Mouse (Mus musculus): ENCODE results near the gene Smbd1.

Smbd1 gene

GRCm38 (mm10) chr16:32810321-32810720 lies at the start of gene Smbd1:
Gene Smbd1 (minus strand): TSS chr16:32810477.
- no peak for TF ChIP-seq GATA4 (IDR thresholded peaks at IDR 0.05; ENCODE audit: insufficient replicate concordance, low read length)

- no peak for TF ChIP-seq GATA4 (IDR thresholded peaks at IDR 0.05; ENCODE audit: insufficient replicate concordance, low read length)
Measured at GRCm38 (mm10) chr16:32858771-32859636, 48.7 kb upstream of the Smbd1 start.

- TF ChIP-seq GATA4 (IDR thresholded peaks at IDR 0.05; ENCODE audit: insufficient replicate concordance, low read length): no peak
Measured at GRCm38 (mm10) chr16:32858356-32858755, 48.1 kb upstream of the Smbd1 start.

GRCm38 (mm10) chr16:32856751-32857150 lies 46.5 kb upstream of the Smbd1 start:
- no peak for TF ChIP-seq GATA4 (IDR thresholded peaks at IDR 0.05; ENCODE audit: insufficient replicate concordance, low read length)

DNA sequence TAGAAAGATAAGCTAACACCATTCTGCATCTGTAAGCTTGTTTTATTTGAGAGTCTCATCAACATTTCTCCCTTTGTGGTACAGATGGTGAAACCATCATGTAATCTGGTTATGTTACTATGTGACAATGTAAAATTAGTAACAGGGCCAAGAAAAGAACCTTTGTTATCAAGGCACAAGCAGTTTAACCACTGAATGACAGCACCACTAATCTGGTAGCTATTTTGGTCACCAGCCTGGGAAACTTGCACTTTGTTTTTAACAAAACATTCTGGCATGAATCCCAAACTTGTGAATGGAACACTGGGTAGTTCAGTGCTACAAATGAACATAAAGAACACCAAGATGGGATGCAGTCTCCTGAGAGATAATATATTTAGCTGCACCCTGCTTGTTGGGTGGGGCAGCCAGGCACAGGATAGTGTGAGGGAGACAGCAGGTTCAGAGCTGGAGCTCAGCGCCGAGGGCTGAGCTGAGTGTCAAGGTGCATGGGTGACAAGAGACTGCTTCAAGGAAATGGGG lies 43.8 kb upstream of the Smbd1 start:
- no peak for TF ChIP-seq GATA4 (IDR thresholded peaks at IDR 0.05; ENCODE audit: insufficient replicate concordance, low read length)

DNA sequence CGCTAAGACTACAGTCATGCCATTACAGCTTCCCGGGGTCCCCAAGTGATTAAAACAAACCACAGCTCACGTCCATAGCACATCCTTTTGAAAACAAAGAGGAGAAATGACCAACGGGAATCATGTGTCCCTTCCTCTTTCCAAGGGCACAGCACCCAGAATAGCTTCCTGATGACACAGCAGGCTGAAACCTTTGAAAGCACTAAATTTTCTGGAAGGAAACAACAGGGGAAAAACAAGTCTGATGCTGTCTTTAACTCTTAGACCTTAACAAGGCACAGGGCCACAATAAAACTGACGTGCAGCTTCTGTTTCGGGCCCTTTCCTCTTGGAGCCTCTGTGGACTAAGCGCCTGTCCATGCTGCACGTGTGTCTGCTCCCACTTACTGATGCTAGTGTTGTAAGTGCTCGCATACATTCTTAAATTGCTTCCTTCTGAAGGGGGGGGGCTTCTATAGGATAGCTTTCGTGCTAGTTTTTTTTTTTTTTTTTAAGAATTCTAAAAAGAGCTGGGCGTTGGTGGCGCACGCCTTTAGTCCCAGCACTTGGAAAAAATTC lies 43.3 kb upstream of the Smbd1 start:
- no peak for TF ChIP-seq GATA4 (IDR thresholded peaks at IDR 0.05; ENCODE audit: insufficient replicate concordance, low read length)

DNA sequence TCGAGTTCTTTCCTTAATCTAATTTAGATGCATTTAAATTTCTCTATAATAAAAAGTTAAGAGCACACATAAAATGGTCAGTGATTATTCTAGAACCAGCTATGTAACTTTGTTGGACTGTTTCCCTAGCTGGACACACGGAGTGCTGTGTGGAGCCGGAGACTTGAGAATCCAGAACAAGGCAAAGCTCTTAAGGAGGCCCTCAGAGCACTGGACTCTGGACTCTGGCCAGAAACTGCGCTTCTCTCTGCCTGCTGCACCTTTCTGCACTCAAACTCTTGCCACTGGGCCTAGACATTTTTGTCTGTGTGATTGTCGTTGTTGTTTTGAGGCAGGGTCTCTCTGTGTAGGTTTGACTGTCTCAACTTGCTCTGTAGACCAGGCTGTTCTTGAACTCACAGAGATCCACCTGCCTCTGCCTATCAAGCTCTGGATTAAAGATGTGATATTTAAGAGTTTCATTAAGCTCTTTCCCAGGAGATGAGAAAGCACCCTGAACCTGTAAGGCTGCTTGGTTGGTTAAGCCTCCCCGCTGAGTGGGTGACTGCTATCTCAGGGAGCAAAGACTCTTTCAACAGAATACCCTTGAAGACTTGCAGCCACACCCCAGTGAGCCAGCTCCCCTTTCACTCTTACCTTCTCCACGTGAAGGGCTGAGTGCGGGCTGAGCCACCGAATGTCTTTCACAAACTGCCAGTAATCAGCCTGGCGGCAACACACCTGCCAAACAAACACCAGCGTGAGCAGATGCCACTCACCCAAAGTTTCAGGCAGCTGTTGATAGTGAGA lies 39.0 kb upstream of the Smbd1 start:
- no peak for TF ChIP-seq GATA4 (IDR thresholded peaks at IDR 0.05; ENCODE audit: insufficient replicate concordance, low read length)

GRCm38 (mm10) chr16:32847103-32847502 lies 36.8 kb upstream of the Smbd1 start:
- no peak for TF ChIP-seq GATA4 (IDR thresholded peaks at IDR 0.05; ENCODE audit: insufficient replicate concordance, low read length)

DNA sequence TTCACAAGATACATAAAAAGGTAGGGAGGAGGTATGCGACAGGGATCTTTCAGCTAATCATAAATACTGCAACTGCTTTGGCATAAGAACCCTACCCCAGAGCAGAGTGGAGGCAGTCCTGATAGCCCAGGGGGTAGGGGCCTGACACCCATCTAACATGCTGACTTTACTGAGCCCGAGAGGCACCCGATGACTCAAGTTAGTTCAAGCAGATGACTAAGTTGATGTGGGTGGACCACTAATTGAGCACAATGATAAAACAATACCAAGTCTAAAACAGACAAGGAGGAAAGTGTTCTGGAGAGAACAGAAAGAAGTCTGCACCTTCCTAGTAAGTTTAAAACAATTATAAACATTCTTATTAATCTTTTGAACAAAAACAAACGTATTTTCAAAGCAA lies 21.2 kb upstream of the Smbd1 start:
- no peak for TF ChIP-seq GATA4 (IDR thresholded peaks at IDR 0.05; ENCODE audit: insufficient replicate concordance, low read length)

GRCm38 (mm10) chr16:32829104-32829503 lies 18.8 kb upstream of the Smbd1 start:
- no peak for TF ChIP-seq GATA4 (IDR thresholded peaks at IDR 0.05; ENCODE audit: insufficient replicate concordance, low read length)

DNA sequence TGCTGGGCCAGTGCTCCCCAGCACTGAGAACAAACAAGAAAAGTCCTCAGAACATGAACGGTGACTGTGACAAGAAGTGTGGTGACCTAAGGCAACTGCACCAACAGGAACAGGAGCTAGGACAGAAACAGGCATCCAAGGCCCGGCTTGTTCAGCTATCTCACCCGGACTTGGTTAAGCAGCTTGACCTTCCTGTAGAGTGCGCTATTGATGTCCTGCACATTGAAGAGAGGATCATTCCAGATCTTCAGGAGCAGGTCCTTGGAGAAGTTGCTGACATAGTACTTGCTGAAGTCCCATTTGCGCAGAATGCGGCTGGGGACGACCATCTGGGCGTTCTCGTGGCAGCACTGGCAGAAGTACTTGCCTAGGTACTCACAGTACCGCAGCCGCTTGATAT lies 16.2 kb upstream of the Smbd1 start:
- TF ChIP-seq GATA4 (IDR thresholded peaks at IDR 0.05; ENCODE audit: insufficient replicate concordance, low read length): no peak

DNA sequence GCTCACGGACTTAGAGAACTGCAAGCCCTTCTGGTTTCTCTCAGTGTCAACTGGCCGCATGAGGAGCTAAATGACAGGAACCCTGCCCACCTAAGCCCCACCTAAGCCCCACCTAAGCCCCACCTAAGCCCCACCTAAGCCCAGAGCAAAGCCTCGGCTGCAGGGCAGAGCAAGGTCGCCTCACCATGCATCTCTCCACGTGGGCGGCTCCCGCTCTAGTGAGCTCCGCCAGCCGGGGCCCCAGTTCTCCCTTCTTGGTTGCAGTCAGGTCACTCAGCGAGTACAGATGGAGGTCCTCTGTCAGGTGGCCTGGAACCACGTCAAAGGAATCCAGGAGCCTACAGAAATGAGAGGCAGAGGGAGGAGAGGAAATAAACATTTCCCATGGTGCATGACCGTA lies 15.1 kb upstream of the Smbd1 start:
- TF ChIP-seq GATA4 (IDR thresholded peaks at IDR 0.05; ENCODE audit: insufficient replicate concordance, low read length): no peak

- no peak for TF ChIP-seq GATA4 (IDR thresholded peaks at IDR 0.05; ENCODE audit: insufficient replicate concordance, low read length)
Measured at GRCm38 (mm10) chr16:32824061-32824460, 13.8 kb upstream of the Smbd1 start.

DNA sequence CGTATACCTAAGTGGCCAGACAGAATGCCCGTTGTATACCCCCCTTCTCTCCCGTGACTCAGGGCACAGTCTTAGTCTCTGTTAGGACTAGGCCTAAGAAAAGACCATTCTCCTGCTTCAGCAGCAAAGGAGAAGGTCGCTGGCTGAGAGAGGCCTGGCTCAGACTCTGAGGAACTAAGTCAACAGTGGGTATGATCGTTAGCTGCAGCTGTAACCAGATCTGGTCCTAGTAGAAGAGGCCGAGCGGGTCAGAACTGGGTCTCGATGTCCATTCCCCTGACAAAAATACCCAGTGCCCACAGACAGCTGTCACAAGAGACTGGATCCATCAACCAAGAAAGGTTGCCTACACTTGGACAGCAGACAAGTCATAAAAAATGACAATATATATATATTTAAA lies 13.2 kb upstream of the Smbd1 start:
- TF ChIP-seq GATA4 (IDR thresholded peaks at IDR 0.05; ENCODE audit: insufficient replicate concordance, low read length): no peak

DNA sequence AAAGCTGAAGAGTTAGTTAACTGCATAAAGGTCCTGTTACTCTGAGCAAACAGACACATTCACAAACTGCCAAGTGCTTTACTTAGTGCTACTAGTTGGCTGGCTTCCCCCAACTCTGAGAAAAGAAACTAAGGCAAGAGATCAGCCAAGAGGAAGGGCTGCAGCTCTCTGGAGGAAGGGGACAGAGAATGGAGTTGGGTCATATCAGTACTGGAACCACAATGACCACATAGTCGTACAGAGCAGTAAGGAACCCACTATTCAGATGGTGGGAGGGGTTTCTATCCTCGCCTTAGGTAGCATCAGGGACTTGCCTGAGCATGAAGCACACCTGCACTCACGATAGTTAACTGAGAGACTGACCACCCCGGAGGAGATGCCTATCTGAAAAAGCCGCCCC lies 12.6 kb upstream of the Smbd1 start:
- TF ChIP-seq GATA4 (IDR thresholded peaks at IDR 0.05; ENCODE audit: insufficient replicate concordance, low read length): no peak

- no peak for TF ChIP-seq GATA4 (IDR thresholded peaks at IDR 0.05; ENCODE audit: insufficient replicate concordance, low read length)
Measured at GRCm38 (mm10) chr16:32822450-32822827, 12.2 kb upstream of the Smbd1 start.

Data from liver, adult (tissue).